Mouse (Mus musculus): ENCODE measurements around the gene Mroh7.

- TF ChIP-seq CTCF (conservative IDR thresholded peaks at IDR 0.05; ENCODE audit: low read length) (no peak), NANOG (IDR thresholded peaks at IDR 0.05; ENCODE audit: borderline replicate concordance, low read length) (no peak), POU5F1 (IDR thresholded peaks at IDR 0.05; ENCODE audit: borderline replicate concordance, low read length) (no peak)
Measured at GRCm38 (mm10) chr4:106676749-106677148, 54.0 kb downstream of the Mroh7 start.
